Mouse (Mus musculus): Measurements from ENCODE around the gene Eif3g.

GRCm38 (mm10) chr9:20850179-20850578 lies 48.2 kb downstream of the Eif3g start:
- TF ChIP-seq GATA1 (IDR thresholded peaks at IDR 0.05; ENCODE audit: low read length): no peak
- no peak for TF ChIP-seq TAL1 (IDR thresholded peaks at IDR 0.05; ENCODE audit: low read length)

Measured in erythroblast, embryonic 14.5 days (primary cell).